Mouse (Mus musculus) spleen, adult 2 months (tissue): ENCODE measurements around the gene Flywch2.

Source experiments
- CTCF ChIP-seq: fragments of 200-500 bp; IDR thresholded peaks from 2 replicates; pipeline ENCODE4 v1.5.1; 2011; ENCODE audit warnings: mild to moderate bottlenecking, inconsistent platforms; ENCODE audit not compliant: insufficient read depth, insufficient read length, insufficient replicate concordance; ENCODE audit errors: extremely low read depth
- POLR2A ChIP-seq: fragments of 200-500 bp; IDR thresholded peaks from 2 replicates; pipeline ENCODE4 v1.6.1; 2011; ENCODE audit warnings: low read depth, low read length, inconsistent platforms

DNA sequence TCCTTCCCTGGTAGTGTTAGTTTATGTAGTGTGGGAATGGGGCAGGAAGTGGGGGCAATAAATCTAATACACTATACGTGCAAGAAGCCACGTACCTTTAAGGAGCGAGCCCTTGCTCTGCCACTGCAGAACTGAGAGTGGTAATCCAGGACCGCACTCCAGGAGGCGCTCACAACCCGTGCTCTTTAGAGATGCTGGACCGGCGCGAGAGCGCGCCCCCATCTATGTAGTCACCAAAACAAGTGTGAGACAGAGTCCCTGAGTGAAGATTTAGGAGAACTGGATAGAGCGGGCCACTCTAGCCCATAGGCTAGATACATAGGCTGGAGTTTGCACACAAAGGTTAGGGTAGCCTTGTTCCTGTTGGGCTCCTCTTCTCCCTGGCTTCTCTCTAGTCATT, 11.8 kb downstream of the Flywch2 start:
- TF ChIP-seq CTCF: peak; percentile 93
- TF ChIP-seq POLR2A: no peak
